16 mouse cellular contexts compared by ENCODE assay signal in genomic region chr17:45749100-45749499, GRCm38 (mm10). TPM values are rescaled to one million over a fixed set of nuclear protein-coding genes. Genes with fewer than 3 reads are reported as not detected.
A peak's percentile ranks its signal among the peaks of the same experiment; 100 is the strongest.
DNase-seq lines count a peak whose midpoint lies in the region; ATAC-seq and TF ChIP-seq lines count a peak whose summit lies in the region.
"Had no signal": no experiment of that assay in that cellular context is flagged by ENCODE, and none has a peak within 500 bp of the region (broad histone marks: within the 10 kb centered on the region; RNA-seq: fewer than 3 reads in every experiment).

No protein-coding gene starts in this region.

- no peak overlapping the region for H3K4me2 ChIP-seq in kidney, embryonic 14.5 days (replicated peaks; ENCODE audit: low read depth, low read length)

- TF ChIP-seq CTCF in cerebellum, adult 2 months (IDR thresholded peaks at IDR 0.05; ENCODE audit: borderline replicate concordance, insufficient read depth, low read depth, low read length), result no peak

- no peaks in the 10 kb centered on the region for H3K36me3 ChIP-seq in kidney, embryonic 14.5 days (ENCODE audit: control insufficient read depth, insufficient read depth, low read length)

- H3K27ac ChIP-seq in kidney, embryonic 14.5 days (ENCODE audit: low read depth, low read length), result no peak overlapping the region
- no peak overlapping the region for H3K27ac ChIP-seq in cerebellum, adult 2 months (ENCODE audit: insufficient read depth, low read length)
- H3K27ac ChIP-seq: macrophage had no signal

- H3K9ac ChIP-seq in kidney, embryonic 14.5 days (ENCODE audit: low read depth, low read length), result no peak overlapping the region

- no peak for ATAC-seq in kidney, embryonic 14.5 days (ENCODE audit: low FRiP score, low TSS enrichment)
- ATAC-seq in megakaryocyte, adult 5-6 weeks (ENCODE audit: poor library complexity, severe bottlenecking), result no peak

- 69% methylated on average over 6 of the region's 6 CpGs for WGBS in kidney, embryonic 14.5 days
- 7% methylated on average over 6 of the region's 6 CpGs for WGBS in cerebellum, adult 2 months

- no peak overlapping the region for H3K4me3 ChIP-seq in kidney, embryonic 14.5 days (ENCODE audit: low read length)
- no peak overlapping the region for H3K4me3 ChIP-seq in cerebellum, adult 2 months (replicated peaks; ENCODE audit: insufficient read depth, low read depth, low read length)

- TF ChIP-seq POLR2A in cerebellum, adult 2 months (IDR thresholded peaks at IDR 0.05; ENCODE audit: borderline replicate concordance, insufficient read depth, low read length), result no peak

- no peaks in the 10 kb centered on the region for H3K9me3 ChIP-seq in kidney, embryonic 14.5 days (ENCODE audit: control insufficient read depth, low read length)

- DNase-seq in kidney, adult 9 months, result peak; percentile 52
- DNase-seq in cerebellum, adult 2 months, result peak; percentile 78 to 80
- DNase-seq in heart, adult 8-10 months (ENCODE audit: low spot score), result peak; percentile 77
- DNase-seq in kidney, postnatal 25 days, result peak; percentile 63 to 81
- DNase-seq in urinary bladder, adult 2 months (ENCODE audit: low spot score), result no peak
- DNase-seq in adrenal gland, adult 18-20 months (ENCODE audit: low spot score in 2 of 2), result no peak
- DNase-seq: spleen, adult 18-20 months had no signal

- no peaks in the 10 kb centered on the region for H3K27me3 ChIP-seq in kidney, embryonic 14.5 days (ENCODE audit: control insufficient read depth, insufficient read depth, low read length)
- no peaks in the 10 kb centered on the region for H3K27me3 ChIP-seq in cerebellum, adult 2 months (ENCODE audit: control insufficient read depth, insufficient read depth, low read length)

- H3K4me1 ChIP-seq in kidney, embryonic 14.5 days (ENCODE audit: control insufficient read depth, insufficient read depth, low read length), result peaks cover 12% of the 10 kb centered on the region; the same call in 1 of the 2 replicates
- peaks cover 14% of the 10 kb centered on the region for H3K4me1 ChIP-seq in cerebellum, adult 2 months (ENCODE audit: control insufficient read depth, insufficient read depth, low read length)

RNA-seq across cellular contexts. Expression of gene 1600014C23Rik, which starts 15.5 kb away (rescaled TPM):
- 0.62 TPM in 1 of 2 replicates, not detected in the other for polyA plus RNA-seq in kidney, embryonic 14.5 days (2014; fragmentation: Nextera tagmentation; extraction: Ambion mirVana)
- 0.27 and 0.54 TPM in 2 replicates for polyA plus RNA-seq in cerebellum, adult 2 months (2012; rRNA removed)
- total RNA-seq in heart, adult 8-10 months (2022), result 1 to 10 TPM in 1 of 4 experiments, under 1 TPM in 3; 0.56 to 1.2 (median 0.94) TPM
- not detected in 2 replicates for polyA plus RNA-seq in urinary bladder, adult 2 months (2012; rRNA removed)
- total RNA-seq in megakaryocyte, adult 5-6 weeks (2015), result not detected in 2 replicates
- not detected in 2 replicates for total RNA-seq in megakaryocyte, adult 5-6 weeks (2017)
- total RNA-seq in adrenal gland, adult 18-20 months (2021), result not detected
- total RNA-seq: adrenal gland, postnatal 10 days; hematopoietic stem cell, adult 5-6 weeks; monocyte, adult 5-6 weeks had no signal
- polyA plus RNA-seq: large intestine, adult 2 months; limb, embryonic 11.5 days; macrophage; thymus, postnatal 0 days had no signal

Comparison
In these comparisons a context has a peak if more than half of its experiments do, and no peak if none do; other contexts are left out.
1. DNase-seq: peak in kidney, adult 9 months (single experiment), cerebellum, adult 2 months (2 of 2), heart, adult 8-10 months (single experiment) and kidney, postnatal 25 days (2 of 2); none in urinary bladder, adult 2 months (single experiment) and adrenal gland, adult 18-20 months (0 of 2).